Comparison of ENCODE assay signal across 11 mouse cellular contexts in genomic region chr13:29826469-29826868, GRCm38 (mm10). TPM values are rescaled to one million over a fixed set of nuclear protein-coding genes. Genes with fewer than 3 reads are reported as not detected.
DNase-seq lines count a peak whose midpoint lies in the region; ATAC-seq lines count a peak whose summit lies in the region.
"Had no signal": no experiment of that assay in that cellular context is flagged by ENCODE, and none has a peak within 500 bp of the region (broad histone marks: within the 10 kb centered on the region; RNA-seq: fewer than 3 reads in every experiment).

No protein-coding gene starts in this region.

- H3K27me3 ChIP-seq in midbrain, embryonic 12.5 days, result no peaks in the 10 kb centered on the region
- no peaks in the 10 kb centered on the region for H3K27me3 ChIP-seq in midbrain, embryonic 16.5 days (ENCODE audit: control insufficient read depth, insufficient read depth, low read depth, low read length)
- H3K27me3 ChIP-seq in intestine, embryonic 15.5 days (replicated peaks), result no peaks in the 10 kb centered on the region
- no peaks in the 10 kb centered on the region for H3K27me3 ChIP-seq in stomach, embryonic 15.5 days (replicated peaks)

- H3K4me2 ChIP-seq in midbrain, embryonic 12.5 days (replicated peaks), result no peak overlapping the region
- H3K4me2 ChIP-seq in midbrain, embryonic 16.5 days (ENCODE audit: low read length), result no peak overlapping the region
- H3K4me2 ChIP-seq in intestine, embryonic 15.5 days (replicated peaks), result no peak overlapping the region
- H3K4me2 ChIP-seq in stomach, embryonic 15.5 days, result no peak overlapping the region

- H3K4me3 ChIP-seq in midbrain, embryonic 12.5 days, result no peak overlapping the region
- H3K4me3 ChIP-seq in midbrain, embryonic 16.5 days (ENCODE audit: low read depth, low read length), result no peak overlapping the region
- H3K4me3 ChIP-seq in intestine, embryonic 15.5 days (replicated peaks), result no peak overlapping the region
- H3K4me3 ChIP-seq in stomach, embryonic 15.5 days (replicated peaks), result no peak overlapping the region

- H3K9me3 ChIP-seq in midbrain, embryonic 12.5 days, result no peaks in the 10 kb centered on the region
- H3K9me3 ChIP-seq in midbrain, embryonic 16.5 days (replicated peaks; ENCODE audit: control insufficient read depth, low read length, poor library complexity, severe bottlenecking), result no peaks in the 10 kb centered on the region
- no peaks in the 10 kb centered on the region for H3K9me3 ChIP-seq in intestine, embryonic 15.5 days
- H3K9me3 ChIP-seq in stomach, embryonic 15.5 days, result no peaks in the 10 kb centered on the region

- DNase-seq in frontal cortex, postnatal 14 days (ENCODE audit: low spot score in 2 of 2), result no peak
- DNase-seq in urinary bladder, postnatal 4 days (ENCODE audit: low spot score in 2 of 2), result no peak
- no peak for DNase-seq in natural killer cell, adult 2 months (ENCODE audit: low spot score in 2 of 2)
- DNase-seq: adrenal gland, postnatal 25 days; heart, adult 18-20 months; kidney, postnatal 36 days had no signal

- H3K4me1 ChIP-seq in midbrain, embryonic 12.5 days, result peaks cover 43% of the 10 kb centered on the region
- 0 out of 2 replicates have a peak, but pooled peaks cover 2% of the 10 kb centered on the region for H3K4me1 ChIP-seq in midbrain, embryonic 16.5 days (ENCODE audit: control insufficient read depth, insufficient read depth, low read length)
- H3K4me1 ChIP-seq in intestine, embryonic 15.5 days (replicated peaks), result no peaks in the 10 kb centered on the region; the same call in 1 of the 2 replicates
- H3K4me1 ChIP-seq in stomach, embryonic 15.5 days, result 0 out of 2 replicates have a peak, but pooled peaks cover 2% of the 10 kb centered on the region

- peak; percentile 53 for ATAC-seq in frontal cortex, adult (ENCODE audit: low TSS enrichment)
- ATAC-seq in midbrain, embryonic 12.5 days (ENCODE audit: low FRiP score, low read depth), result 0 out of 2 replicates have a peak, but pooled peaks have one; percentile 24
- ATAC-seq in midbrain, embryonic 16.5 days, result no peak
- peak; percentile 22 for ATAC-seq in intestine, embryonic 15.5 days
- no peak for ATAC-seq in stomach, embryonic 15.5 days (ENCODE audit: insufficient read depth, low FRiP score, low read depth)

- 35% methylated on average over 2 of the region's 2 CpGs for WGBS in midbrain, embryonic 12.5 days
- WGBS in midbrain, embryonic 16.5 days, result 36% methylated on average over 2 of the region's 2 CpGs
- 31% methylated on average over 2 of the region's 2 CpGs for WGBS in intestine, embryonic 15.5 days
- 29% methylated on average over 2 of the region's 2 CpGs for WGBS in stomach, embryonic 15.5 days

- no peak overlapping the region for H3K9ac ChIP-seq in midbrain, embryonic 12.5 days (replicated peaks)
- H3K9ac ChIP-seq in midbrain, embryonic 16.5 days (ENCODE audit: low read depth, low read length), result no peak overlapping the region
- H3K9ac ChIP-seq in intestine, embryonic 15.5 days, result no peak overlapping the region
- H3K9ac ChIP-seq in stomach, embryonic 15.5 days, result no peak overlapping the region

- H3K27ac ChIP-seq in midbrain, embryonic 12.5 days (replicated peaks), result peak overlapping the region; percentile 66
- no peak overlapping the region for H3K27ac ChIP-seq in midbrain, embryonic 16.5 days (ENCODE audit: low read length)
- no peak overlapping the region for H3K27ac ChIP-seq in intestine, embryonic 15.5 days
- 0 out of 2 replicates have a peak overlapping the region, but pooled peaks have one; percentile 12 for H3K27ac ChIP-seq in stomach, embryonic 15.5 days

- no peaks in the 10 kb centered on the region for H3K36me3 ChIP-seq in midbrain, embryonic 12.5 days
- H3K36me3 ChIP-seq in midbrain, embryonic 16.5 days (ENCODE audit: control insufficient read depth, insufficient read depth, low read length), result no peaks in the 10 kb centered on the region
- H3K36me3 ChIP-seq in intestine, embryonic 15.5 days, result no peaks in the 10 kb centered on the region
- no peaks in the 10 kb centered on the region for H3K36me3 ChIP-seq in stomach, embryonic 15.5 days

RNA-seq across cellular contexts. Expression of gene Cdkal1, which starts 29.0 kb away (rescaled TPM):
- 33.3 and 36.4 TPM in 2 replicates for polyA plus RNA-seq in midbrain, embryonic 12.5 days (2016; fragmentation: Nextera tagmentation; extraction: Ambion mirVana)
- 21.4 and 22.0 TPM in 2 replicates for polyA plus RNA-seq in midbrain, embryonic 16.5 days (2015; fragmentation: Nextera tagmentation; extraction: Ambion mirVana)
- polyA plus RNA-seq in intestine, embryonic 15.5 days (2015; fragmentation: Nextera tagmentation; extraction: Ambion mirVana), result 26.0 and 30.4 TPM in 2 replicates
- 29.9 and 32.5 TPM in 2 replicates for polyA plus RNA-seq in stomach, embryonic 15.5 days (2015; fragmentation: Nextera tagmentation; extraction: Ambion mirVana)

Comparison
In these comparisons a context has a peak if more than half of its experiments do, and no peak if none do; other contexts are left out.
1. ATAC-seq: peak in frontal cortex, adult (single experiment), midbrain, embryonic 12.5 days (single experiment) and intestine, embryonic 15.5 days (single experiment); none in midbrain, embryonic 16.5 days (single experiment) and stomach, embryonic 15.5 days (single experiment).
2. H3K27ac ChIP-seq: peak in midbrain, embryonic 12.5 days (single experiment) and stomach, embryonic 15.5 days (single experiment); none in midbrain, embryonic 16.5 days (single experiment) and intestine, embryonic 15.5 days (single experiment).